Mouse (Mus musculus): ENCODE data around the gene Mrps34.

- TF ChIP-seq CTCF (IDR thresholded peaks at IDR 0.05; ENCODE audit: borderline replicate concordance, extremely low read depth, insufficient read depth, insufficient read length) (no peak), POLR2A (IDR thresholded peaks at IDR 0.05; ENCODE audit: borderline replicate concordance, extremely low read depth, insufficient read depth, insufficient read length, poor library complexity, severe bottlenecking) (peak; percentile 66)
Observed at GRCm38 (mm10) chr17:24886134-24886931, 8.6 kb upstream of the Mrps34 start, which contains the start of the genes Nubp2 and Spsb3.

Data from brain, embryonic 14.5 days (tissue).